Mouse (Mus musculus): ENCODE data around the gene Il9r. TPM values are rescaled to one million over a fixed set of nuclear protein-coding genes. Genes with fewer than 3 reads are reported as not detected.

Gene Il9r
- polyA plus RNA-seq, 1 experiment from 2014 or later, result not detected

DNA sequence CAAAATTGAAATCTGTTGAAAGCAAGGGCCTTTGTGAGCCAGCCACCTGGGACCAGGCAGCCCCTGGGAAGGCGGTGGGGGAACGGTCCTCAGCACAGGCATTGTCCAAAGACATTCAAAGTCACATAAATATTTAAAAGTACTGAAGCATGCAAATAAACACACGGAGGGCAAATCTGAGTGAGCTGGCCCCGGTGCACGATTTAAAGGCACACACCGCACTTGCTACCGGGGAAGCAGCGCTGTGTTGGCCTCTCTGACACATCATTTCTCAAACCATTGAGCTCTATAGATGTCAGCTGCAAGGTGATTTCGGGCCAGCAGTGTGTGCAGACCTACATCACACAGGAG lies 61.5 kb downstream of the Il9r start:
- H3K4me1 ChIP-seq, result peaks cover 43% of the 10 kb centered on the region
- H3K27ac ChIP-seq, result peak overlapping the region; percentile 49; the same call in 1 of the 2 replicates
- H3K4me3 ChIP-seq, result no peak overlapping the region
- no peaks in the 10 kb centered on the region for H3K9me3 ChIP-seq
- no peak for DNase-seq (ENCODE audit: extremely low spot score, low spot score)
- H3K36me3 ChIP-seq (replicated peaks), result no peaks in the 10 kb centered on the region
- H3K27me3 ChIP-seq (ENCODE audit: poor library complexity, severe bottlenecking), result no peaks in the 10 kb centered on the region
- 72% methylated on average over 9 of the region's 9 CpGs for WGBS

DNA sequence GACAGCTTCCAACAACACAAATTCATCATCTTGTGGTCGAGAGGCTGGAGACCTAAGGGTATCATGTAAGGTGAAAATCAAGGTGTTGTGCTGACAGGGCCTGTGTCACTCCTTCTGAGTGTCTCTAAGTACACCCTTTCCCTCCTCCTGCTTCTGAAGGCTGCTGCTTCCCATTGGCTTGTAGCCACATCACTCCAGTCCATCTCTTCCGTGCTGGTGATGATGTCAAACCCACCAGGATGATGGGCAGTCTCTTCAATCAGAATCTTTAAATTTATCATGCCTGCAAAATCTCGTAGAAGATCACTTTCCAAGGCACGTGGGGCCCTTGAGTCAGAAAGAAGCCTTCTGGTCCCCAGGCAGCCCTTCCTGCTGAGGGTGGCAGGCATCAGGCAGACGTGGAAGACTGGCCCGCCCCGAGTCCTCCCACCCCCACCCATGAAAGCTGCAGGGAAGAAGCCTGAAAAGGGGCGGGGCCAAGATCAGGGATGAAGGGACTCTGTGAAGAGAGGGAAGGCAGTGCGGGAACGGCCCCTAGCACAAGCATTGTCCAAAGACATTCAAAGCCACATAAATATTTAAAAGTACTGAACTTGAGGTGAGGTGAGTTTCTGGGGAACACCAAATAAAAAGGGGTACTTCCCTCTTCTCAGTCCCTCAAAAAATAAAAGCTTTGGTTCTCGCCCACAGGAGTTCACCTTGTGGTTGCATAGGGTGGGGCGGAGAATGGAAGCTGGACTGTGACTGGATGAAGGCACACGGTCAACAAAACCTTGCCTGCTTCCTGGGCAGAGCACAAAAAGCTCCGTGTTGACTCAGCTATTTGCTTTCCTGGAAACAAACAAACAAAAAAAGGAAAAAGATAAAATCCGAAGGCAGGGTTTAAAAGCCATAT lies 62.1 kb downstream of the Il9r start:
- Histone ChIP-seq H3K4me3 (no peak overlapping the region), H3K27me3 (ENCODE audit: poor library complexity, severe bottlenecking) (no peaks in the 10 kb centered on the region), H3K9me3 (no peaks in the 10 kb centered on the region), H3K4me1 (peaks cover 42% of the 10 kb centered on the region), H3K27ac (peak overlapping the region; percentile 49; the same call in 1 of the 2 replicates), H3K36me3 (replicated peaks) (no peaks in the 10 kb centered on the region)
- WGBS, result 47% methylated on average over 15 of the region's 15 CpGs
- DNase-seq (ENCODE audit: extremely low spot score, low spot score), result no peak

Other genes starting within 250 kb of the Il9r start
- gene 4930524B15Rik, start 234.7 kb downstream of the Il9r start, polyA plus RNA-seq (2016; fragmentation: Nextera tagmentation; extraction: Ambion mirVana), result 0.11 TPM in 1 of 2 replicates, not detected in the other
- gene Nsg2, start 199.8 kb downstream of the Il9r start, polyA plus RNA-seq (2016; fragmentation: Nextera tagmentation; extraction: Ambion mirVana), result 9.8 and 16.1 TPM in 2 replicates
- 118 and 120 TPM in 2 replicates for gene Snrnp25, start 5.1 kb upstream of the Il9r start, polyA plus RNA-seq (2016; fragmentation: Nextera tagmentation; extraction: Ambion mirVana)
- gene Rhbdf1, start 22.0 kb upstream of the Il9r start, polyA plus RNA-seq (2016; fragmentation: Nextera tagmentation; extraction: Ambion mirVana), result 21.9 and 22.9 TPM in 2 replicates
- gene Mpg, start 26.2 kb upstream of the Il9r start, polyA plus RNA-seq (2016; fragmentation: Nextera tagmentation; extraction: Ambion mirVana), result 31.0 and 31.2 TPM in 2 replicates
- gene Nprl3, start 67.4 kb upstream of the Il9r start, polyA plus RNA-seq (2016; fragmentation: Nextera tagmentation; extraction: Ambion mirVana), result 48.3 and 48.6 TPM in 2 replicates
- gene Hba-x, start 76.1 kb upstream of the Il9r start, polyA plus RNA-seq (2016; fragmentation: Nextera tagmentation; extraction: Ambion mirVana), result 3,082 and 4,268 TPM in 2 replicates
- gene Hba-a1, start 83.2 kb upstream of the Il9r start, polyA plus RNA-seq (2016; fragmentation: Nextera tagmentation; extraction: Ambion mirVana), result 2,180 and 3,072 TPM in 2 replicates
- gene Hbq1b, start 86.7 kb upstream of the Il9r start, polyA plus RNA-seq (2016; fragmentation: Nextera tagmentation; extraction: Ambion mirVana), result 6.1 and 10.1 TPM in 2 replicates
- gene Hba-a2, start 96.2 kb upstream of the Il9r start, polyA plus RNA-seq (2016; fragmentation: Nextera tagmentation; extraction: Ambion mirVana), result 3,944 and 5,635 TPM in 2 replicates
- gene Hbq1a, start 99.8 kb upstream of the Il9r start, polyA plus RNA-seq (2016; fragmentation: Nextera tagmentation; extraction: Ambion mirVana), result not detected in 2 replicates
- gene Sh3pxd2b, start 147.5 kb upstream of the Il9r start, polyA plus RNA-seq (2016; fragmentation: Nextera tagmentation; extraction: Ambion mirVana), result 23.0 and 23.4 TPM in 2 replicates